Mouse (Mus musculus) MN1 (cell line): ENCODE results near the gene Sumo1.
"Not testable (repeated sequence)": the region's sequence is repeated elsewhere in the genome, so short reads cannot be mapped to it uniquely, and the experiment has no call there.

ENCODE experiments used
- DNase-seq: peaks from one replicate; pipeline ENCODE4 v3.0.0-alpha.2; 2016; ENCODE audit warnings: low spot score

The Sumo1 gene

DNA sequence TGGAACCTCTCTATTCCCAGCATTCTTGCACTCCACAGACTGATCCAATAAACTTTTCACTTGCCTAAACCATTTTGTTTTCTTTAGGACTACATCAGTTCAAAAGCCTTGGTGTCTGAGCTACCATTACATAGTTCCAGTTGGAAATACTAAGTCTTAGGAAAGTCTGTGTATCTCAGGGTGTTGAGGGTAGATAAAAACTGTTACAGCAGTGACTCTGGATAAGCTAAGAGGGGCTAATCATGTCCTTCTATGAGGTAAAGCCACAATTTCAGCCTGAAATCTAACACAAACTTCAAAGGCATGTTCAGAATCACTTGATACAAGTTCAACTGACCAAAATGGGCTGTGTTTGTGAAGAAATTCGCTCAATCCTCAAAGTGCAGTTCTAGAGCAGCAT lies 34.3 kb downstream of the Sumo1 start:
- DNase-seq, result no peak

DNA sequence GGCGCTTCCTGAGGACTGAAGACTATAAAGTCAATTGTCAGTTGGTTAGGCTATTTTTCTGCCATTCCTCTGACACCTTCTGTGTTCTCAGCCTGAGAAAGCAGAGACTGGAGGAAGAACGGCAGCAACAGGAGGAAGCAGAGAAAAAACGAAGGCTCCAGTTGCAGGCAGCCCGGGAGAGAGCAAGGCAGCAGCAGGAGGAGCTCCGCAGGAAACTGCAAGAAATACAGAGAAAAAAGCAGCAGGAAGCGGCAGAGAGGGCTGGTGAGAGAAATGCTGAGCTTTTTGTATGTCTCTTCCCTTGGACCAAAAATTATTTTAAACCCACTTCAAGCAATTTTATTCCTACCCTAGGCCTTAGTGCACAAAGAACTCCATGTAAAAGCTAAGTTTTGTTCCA lies 37.6 kb downstream of the Sumo1 start:
- DNase-seq, result no peak

DNA sequence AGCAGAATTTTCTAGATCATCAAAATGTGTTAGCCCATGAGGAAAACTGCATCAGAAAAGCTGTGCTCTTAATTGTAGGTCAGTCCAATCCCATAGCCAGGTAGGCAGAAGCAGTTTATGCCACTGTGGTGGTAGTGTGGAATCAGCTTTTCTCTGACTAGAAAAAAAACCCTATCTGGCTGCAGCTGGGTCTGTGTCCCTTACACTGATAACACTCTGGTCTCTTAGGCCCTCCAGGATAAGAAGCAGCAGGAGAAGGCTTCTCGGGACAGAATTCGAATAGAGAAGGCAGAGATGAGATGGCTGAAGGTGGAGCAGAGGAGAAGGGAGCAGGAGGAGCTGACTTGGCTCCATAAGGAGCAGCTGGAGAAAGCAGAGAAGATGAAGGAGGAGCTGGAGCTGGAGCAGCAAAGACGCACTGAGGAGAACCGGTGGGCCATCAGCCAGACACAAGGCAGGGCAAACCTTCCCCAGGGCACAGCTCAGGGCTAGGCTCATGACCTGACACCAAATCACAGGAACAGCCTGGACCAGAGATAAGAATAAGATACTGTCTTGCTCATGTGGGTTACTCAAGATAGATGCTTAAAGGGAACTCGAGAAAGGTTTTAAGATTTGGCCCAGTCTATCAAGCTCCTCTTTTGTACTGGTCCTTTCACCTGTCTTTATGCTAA lies 38.5 kb downstream of the Sumo1 start:
- no peak for DNase-seq

DNA sequence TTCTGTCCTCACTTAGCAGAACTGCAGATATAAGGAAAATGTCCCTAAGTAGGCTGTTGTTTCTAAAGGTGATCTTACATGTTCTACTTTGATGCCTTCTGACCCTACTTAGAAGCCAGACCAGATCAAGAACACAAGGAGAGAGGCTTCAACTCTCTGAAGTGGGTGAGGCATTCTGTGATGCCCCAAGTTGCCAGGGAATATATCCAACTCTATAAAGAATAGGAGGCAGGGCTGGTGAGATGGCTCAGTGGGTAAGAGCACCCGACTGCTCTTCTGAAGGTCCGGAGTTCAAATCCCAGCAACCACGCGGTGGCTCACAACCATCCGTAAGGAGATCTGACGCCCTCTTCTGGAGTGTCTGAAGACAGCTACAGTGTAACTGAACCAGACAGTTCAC lies 40.3 kb downstream of the Sumo1 start:
- DNase-seq, result not testable (repeated sequence)

DNA sequence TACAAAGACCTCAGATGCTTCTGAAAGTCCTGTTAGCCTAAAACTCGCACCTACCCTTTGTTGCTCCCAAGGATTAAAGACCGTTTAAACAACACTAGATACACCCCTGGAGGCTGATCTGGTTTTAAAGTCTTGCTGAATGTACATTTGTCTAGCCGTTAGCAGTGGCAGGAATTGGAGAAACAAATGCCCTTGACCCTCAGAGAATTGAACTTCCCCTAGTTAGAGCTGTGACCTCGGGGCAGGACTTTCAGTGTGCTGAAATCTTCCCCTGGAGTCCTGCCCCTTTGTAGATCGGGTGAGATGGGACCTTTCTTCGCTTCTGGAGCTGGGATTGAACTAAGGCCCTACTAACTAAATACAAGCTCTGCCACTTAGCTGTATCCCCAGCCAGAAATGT lies 41.4 kb downstream of the Sumo1 start:
- no peak for DNase-seq

DNA sequence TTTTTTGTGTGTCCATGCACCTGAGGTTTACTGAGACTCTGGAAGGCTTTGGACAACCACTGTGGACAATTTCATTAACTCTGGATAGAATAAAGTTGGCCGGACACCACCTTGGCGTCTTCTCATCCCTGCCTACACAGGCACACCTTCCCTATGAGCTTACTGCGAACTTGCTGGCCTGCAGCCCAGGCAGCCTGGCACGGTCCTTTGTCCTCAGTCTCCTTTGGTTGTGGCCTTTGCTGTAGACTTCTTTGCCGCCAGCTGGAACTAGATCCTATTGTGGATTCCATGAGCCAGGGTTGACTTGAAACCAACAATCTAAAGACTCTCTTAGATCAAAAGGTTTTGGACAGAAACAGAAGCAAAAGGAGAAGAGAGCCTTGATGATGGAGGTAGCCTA lies 45.2 kb downstream of the Sumo1 start:
- no peak for DNase-seq

DNA sequence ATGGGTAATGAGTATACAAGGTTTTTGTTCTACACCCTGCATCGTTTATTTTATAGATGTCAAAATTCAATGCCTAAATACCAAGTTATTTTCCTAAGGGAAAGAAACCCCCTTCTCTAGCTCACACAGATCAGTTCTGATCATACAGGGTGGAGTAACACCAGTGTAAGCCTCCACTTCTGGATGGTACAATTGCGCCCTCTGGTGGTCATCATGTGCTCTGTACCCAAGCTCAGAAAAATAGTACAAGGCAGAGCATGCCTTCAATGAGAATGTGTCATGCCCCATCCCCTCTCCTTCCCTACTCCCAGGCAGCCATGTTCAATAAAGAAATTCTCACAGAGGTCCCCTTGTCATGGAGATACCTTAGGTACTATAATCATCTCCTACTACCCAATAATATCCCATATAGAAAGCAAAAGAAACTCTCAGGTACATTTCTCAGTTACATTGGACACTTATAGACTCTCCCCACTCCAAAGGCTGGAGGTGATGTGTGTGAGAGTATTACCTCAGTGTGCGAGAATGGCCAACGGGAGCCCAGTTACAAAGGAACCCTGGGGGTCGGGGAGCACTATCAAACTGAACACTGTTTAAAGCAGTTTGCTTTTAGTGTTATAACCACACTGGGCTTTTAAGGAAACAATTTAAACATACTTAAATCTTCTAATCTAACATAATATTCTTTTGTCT lies 47.2 kb downstream of the Sumo1 start:
- DNase-seq, result peak; percentile 81

DNA sequence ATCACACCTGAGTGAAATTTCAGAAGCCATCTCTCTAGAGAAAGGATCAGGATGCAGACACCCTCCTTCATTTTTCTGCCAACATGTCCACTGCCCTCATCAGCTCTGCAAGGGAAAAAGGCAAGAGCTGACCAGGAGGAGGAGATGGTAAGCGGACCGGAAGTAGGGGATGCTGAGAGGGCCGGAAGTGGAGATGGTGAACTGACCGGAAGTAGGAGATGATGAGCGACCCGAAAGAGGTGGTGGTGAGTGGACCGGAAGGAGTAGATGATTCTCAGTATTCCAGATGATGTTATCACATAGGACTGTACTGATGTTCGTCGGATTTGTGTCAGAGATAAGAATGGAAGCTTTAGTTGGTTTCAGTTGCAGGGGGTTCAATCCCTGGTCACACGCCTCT lies 51.4 kb downstream of the Sumo1 start:
- DNase-seq, result no peak

DNA sequence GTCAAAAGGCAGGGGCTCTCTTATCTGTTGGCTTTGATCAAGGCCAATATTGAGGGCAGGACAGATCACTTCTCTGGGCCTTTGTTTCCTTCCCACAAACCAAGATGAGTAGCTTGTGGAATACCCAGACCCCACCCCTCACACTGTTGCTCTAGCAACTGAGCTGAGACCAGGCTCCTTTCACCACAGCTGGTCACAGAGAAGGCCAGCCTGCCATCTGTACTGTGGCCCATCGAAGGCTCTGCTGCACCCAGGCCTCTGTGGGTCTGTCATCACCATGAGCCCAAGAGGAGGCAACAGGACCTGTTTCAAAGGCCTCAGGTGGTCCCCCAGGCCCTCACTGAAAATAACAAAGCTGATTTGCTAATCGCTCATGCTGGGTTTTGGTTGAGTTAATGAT lies 55.6 kb downstream of the Sumo1 start:
- no peak for DNase-seq

DNA sequence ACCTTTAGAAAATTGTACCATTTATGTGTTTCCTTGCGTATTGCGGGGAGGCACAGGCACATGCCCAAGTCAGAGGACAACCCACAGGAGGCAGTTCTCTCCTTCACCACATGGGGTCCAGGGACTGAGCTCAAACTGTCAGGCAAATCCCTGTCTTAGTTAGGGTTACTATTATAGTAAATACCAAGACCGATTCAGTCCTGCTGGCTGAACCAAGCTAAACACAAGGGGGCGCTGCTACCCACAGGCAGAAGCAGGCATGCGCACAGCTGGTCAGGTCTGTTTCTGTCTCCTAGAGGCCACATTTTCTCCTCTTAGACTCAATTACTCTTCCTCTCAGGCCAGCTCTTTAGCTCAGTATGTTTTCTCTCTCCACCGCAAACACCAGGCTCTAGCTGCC lies 56.8 kb downstream of the Sumo1 start:
- DNase-seq, result no peak

DNA sequence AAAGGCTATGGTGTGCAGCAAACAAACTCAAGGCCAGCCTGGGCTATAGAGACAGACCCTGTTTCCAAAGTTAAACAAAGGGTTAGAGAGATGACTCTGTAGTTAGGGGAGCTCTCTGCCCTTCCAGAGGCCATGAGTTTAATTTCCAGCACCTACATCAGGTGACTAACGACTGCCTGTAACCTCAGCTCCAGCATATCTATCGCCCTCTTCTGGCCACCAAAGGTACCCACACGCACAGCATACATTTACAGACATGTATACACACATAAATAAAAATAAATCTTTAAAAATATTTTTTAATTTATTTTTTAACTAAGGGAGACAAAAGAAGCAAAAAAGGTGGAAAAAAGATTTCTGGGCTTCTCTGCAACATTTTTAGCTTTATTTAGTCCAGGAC lies 59.7 kb downstream of the Sumo1 start:
- DNase-seq, result no peak

DNA sequence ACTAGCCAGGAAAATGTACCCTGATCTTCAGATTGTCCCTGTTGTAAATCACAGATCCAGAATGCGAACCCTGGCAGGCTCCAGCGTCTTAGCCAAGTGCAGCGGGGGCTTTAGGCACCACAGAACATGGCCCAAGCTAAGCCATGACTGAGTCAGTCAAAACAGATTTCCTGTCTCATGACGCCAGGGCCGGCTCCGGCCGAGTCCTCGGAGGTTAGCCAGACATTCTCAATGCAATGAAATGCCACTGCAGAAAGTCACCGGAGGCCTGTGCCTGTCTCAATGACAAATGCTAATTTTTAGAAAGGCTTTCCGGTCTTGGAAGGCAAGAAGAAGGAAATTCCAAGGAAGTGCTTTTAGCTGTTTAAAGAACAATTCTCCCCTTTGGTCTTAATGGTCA lies 60.7 kb downstream of the Sumo1 start:
- peak; percentile 61 for DNase-seq

DNA sequence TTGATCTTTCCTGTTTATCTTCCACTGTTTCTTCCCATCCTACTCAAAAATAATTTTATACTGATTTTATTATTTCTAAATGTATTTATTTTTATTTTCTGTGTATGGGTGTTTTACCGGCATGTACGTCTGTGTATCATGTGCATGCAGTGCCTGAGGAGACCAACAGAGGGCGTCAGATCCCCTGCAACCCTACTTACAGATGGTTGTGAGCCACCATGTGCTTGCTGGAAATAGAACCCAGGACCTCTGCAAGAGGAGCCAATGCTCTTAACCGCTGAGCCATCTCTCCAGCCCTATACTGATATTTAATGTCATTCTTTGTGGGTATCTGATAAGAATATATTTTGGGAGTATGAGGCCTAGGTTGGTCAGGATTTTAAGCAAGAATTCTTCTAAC lies 61.2 kb downstream of the Sumo1 start:
- peak; percentile 31 for DNase-seq

DNA sequence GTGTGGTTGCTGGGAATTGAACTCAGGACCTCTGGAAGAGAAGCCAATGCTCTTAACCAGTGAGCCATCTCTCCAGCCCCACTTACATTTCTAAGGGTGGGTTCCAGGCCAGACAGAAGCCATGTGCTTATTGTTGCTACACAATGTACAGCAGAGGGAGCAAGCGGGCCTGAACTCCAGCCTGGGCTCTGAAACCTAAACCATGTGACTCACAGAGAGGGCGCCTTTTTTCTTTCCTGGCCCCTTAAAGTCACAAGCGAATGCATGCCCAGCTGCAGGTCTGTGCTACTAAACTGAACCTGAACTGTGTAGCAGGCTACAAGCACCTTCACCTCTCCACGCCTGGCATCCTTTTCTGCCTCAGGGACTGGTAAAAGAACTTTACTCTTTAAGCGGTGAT lies 61.7 kb downstream of the Sumo1 start:
- no peak for DNase-seq

DNA sequence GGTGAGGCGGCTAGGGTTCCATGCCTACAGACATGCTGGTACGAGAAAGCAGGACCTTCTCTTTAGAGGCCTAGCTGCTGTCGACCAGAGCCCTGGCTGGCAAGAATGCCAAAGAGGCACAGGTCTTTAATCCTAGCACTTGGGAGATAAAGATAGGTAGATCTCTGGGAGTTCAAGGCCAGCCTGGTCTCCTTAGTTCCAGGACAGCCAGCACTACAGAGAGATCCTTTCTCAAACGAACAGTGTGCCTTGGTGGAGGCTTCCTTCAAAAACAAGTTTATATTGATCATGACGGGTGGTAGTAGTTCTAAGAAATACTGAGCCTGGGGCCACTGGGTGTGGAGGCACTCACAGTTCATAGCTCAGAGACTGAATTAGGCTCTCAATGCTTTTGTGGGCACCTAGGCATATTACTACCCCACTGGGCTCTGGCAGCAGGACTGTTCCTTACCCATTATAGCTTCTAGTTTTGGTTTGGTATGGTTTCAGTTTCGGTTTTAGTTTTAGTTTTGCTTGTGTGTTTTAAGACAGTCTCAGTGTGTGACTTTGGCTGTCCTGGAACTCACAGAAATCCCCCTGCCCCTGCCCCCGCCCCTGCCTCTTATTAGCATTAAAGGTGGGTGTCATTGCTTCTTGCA lies 62.4 kb downstream of the Sumo1 start:
- DNase-seq, result no peak

DNA sequence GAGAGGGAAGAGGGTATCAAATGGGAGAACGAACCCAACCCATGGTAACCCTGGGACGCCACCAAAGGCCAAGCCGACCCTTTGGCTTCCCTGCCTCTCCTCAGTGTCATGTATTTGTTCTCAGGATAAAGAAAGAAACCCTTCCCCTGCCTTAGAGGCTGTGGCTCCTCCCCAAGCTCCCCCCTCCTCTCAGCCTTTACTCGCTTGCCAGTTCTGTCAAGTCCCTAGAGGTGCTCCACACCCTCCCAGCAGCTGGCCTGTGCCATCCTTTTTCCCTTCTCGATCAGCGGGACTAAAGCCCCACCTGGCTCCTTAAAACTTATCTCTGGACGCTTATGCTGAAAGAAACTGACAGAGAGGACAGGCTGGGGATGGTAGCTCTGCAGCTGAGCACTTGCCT lies 63.6 kb downstream of the Sumo1 start:
- no peak for DNase-seq

DNA sequence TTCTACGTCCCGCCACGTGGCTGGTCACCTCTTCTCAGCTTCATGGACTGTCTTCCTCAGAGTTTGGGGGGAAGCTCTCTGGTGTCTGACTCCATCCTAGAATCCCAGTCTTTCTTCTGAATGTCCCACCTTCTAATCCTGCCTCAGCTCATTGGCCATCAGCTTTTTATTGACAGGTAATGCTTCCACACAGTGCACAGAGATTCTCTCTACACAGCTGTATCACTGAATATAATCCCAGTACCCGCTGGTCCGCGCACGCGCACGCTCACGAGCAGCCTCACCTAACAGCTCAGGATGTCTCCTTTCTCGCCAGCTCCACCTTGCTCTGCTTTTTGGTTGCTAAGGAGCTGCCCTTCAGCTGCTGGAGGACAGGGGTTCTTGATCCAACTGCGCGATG lies 64.2 kb downstream of the Sumo1 start:
- DNase-seq, result no peak

DNA sequence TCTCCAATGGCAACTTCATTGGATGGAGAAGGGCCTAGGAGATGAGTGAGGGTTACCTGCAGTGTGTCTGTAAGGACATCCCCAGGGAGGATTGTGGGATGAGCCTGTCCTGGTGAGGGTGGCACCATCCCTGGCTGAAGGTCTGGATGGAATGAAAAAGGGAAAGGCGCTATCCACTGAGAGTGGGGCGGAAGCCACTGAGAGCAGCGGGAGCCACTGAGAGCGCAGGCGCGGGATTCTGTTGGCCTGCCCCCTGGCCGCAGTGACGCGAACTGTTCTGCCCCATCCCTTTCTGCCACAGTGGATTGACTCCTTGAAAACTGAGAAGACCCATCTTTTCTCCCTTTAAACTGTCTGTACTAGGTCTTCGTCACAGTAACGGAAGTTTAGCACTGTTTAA lies 66.7 kb downstream of the Sumo1 start:
- DNase-seq, result no peak

DNA sequence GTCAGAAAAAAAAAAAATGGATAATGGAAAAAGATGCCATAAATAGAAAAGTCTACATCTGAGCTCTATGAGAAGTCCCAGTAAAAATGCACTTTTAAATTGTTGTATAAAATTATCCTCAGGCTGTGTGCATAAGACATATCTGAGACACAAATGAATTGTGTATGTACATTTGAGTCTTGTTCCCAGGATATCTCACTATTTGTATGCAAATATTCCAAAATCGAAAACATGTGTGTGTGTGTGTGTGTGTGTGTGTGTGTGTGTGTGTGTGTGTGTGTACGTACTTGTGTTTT lies 67.3 kb downstream of the Sumo1 start:
- DNase-seq, result no peak

DNA sequence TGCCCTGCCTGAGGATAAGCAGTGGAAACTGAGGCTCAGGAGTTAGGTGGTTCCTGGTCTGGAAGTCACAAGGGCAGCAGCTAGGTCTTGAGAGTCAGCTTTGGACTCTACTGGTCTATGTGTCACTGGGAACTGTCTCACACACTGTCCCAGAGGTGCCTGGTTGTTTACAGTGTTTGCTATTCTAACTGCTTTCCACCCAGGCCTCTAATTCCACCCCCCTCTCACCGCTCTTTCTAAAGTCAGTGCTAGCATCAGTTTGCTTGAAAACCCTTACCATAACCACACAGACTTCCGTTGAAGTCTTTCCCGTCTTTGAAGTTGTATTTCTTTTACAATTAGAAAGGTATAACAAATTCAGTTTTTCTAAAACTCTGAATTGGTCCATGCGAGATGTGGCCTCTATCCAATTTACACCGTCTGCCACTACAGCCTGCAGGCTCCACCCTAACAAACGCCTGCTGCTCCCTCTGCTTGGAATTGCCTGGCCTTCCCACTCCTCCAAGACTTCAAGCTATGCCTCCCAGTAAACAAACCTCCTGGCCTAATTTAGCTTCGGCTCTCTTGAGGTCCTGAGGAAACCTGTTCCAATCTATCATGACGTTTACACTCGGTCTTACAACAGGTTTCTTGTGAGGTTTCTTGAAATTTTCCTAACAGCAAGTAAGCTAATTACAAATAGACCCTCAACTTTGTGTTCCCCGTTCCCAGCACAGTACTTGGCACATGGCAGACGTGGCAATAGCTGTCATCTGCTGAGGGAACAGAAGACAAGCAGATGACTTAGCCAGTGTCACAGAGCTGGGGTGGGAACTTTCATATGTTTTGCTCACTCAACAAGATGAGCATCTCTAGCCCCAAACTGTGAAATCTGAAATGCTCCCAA lies 67.9 kb downstream of the Sumo1 start:
- no peak for DNase-seq

DNA sequence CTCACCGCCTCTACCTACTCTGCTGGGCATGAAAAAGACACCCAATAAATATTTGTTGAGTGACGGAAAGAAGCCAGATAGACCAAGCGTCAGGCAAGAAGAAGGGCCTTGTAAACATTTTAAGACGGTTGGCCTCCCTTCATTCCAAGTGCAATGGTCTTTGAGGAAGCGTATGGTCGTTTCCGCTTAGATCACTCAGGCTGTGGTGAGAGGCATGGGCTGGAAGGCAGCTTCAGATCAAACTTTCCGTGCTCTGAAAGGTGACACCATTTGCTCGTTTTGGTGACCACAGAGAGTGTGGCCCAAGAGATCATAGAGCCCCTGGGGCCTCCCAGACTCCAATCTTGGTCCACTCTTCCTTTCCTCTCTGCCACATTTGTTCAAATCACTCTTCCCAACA lies 75.0 kb downstream of the Sumo1 start:
- DNase-seq, result no peak

DNA sequence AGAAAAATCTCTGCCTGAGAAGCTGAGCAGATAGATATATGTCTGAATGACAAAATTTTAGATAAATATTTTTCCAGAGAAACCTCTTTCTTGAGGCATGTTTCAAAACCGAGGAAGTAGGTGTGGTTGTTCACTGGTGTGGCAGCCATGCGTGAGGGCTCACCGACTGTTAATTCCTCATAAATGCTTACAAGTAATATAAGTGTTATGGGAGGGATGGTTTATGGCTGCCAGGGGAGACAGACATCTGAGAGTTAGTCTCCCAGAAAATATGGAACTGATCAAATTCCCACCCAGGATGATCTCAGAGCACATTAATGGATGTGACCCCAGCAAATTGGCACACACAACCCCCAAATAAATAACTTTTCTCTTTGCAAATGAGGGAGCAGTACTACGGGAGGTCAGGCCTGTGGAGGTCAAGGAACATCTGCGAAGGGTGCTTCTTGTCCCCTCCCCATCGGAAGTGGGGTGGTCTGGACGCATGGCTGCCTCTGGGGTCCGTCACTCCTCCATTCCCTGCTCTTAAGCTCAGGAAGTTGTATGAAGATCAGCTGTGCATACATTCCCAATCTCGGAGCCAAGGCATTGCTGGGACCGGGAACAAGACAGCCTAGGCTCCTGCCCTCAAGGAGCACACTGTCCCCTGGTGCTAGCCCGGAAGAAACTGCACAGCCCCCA lies 75.9 kb downstream of the Sumo1 start:
- DNase-seq, result no peak
